Mouse (Mus musculus): Measurements from ENCODE around the gene Rdh16f1. TPM values are rescaled to one million over a fixed set of nuclear protein-coding genes. Genes with fewer than 3 reads are reported as not detected.

The Rdh16f1 gene
- total and polyA plus RNA-seq, 3 experiments = not detected

DNA sequence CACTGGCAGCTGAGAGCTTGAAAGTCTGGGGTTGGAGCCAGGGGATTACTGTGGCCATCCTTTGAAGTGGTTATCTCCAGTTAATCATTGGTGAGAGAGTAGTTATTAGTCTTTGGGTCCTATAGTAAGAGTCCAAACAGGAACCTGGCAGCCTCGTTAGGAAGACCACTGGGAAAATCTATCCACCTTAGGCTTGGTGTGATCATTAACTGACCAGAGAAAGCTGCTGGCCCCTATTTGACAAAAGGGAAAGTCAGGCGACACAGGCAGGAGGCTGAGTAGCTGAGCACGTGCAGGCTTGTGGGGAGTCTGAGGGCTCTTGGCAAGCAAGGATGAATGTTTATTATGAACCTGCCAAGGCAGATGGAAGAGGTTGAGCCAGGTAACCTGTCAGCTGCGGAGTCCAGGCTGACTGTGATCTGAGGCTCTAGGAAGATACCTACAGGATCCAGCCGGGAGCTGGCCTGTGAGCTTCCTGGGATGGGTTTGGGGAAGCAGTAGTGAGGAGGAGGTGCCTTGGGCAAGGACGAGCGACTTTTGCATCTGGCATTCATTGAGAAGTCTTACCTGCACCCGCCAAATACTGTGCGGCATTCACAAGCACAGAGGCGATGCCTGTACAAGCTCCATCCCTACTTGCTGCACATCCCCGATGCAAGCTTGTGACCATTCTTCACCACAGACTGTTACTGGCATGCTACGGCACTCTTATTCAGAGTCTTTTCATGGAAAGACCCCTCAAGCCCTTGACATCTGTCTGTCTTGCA lies 4.5 kb downstream of the Rdh16f1 start:
- no peaks in the 10 kb centered on the region for H3K36me3 ChIP-seq (replicated peaks in 1 of 2; ENCODE audit: control insufficient read depth in 1 of 2, insufficient read depth in 1 of 2, low read length in 1 of 2)
- in situ Hi-C loops (cut with MboI; ENCODE audit: low pct_ligation_motif_present, low pct_unique_long_range_greater_than_20kb, low sequenced_read_pairs) = loop anchor here (5.0 kb wide), 1 partner anchor 43 kb away; no protein-coding TSS in a partner anchor
- no peak overlapping the region for H3K27ac ChIP-seq (ENCODE audit: insufficient read depth, low read depth)
- H3K4me2 ChIP-seq (ENCODE audit: insufficient read depth, low read depth, poor library complexity, severe bottlenecking) = no peak overlapping the region
- H3K79me2 ChIP-seq (replicated peaks; ENCODE audit: control insufficient read depth, extremely low read depth, insufficient read depth, poor library complexity, severe bottlenecking) = no peaks in the 10 kb centered on the region
- H3K4me1 ChIP-seq (ENCODE audit: control insufficient read depth in 1 of 2, insufficient read depth in 2 of 2) = no peaks in the 10 kb centered on the region
- DNase-seq (ENCODE audit: extremely low read depth) = no peak
- H3K9ac ChIP-seq (ENCODE audit: insufficient read depth, low read depth) = no peak overlapping the region
- H3K27me3 ChIP-seq (replicated peaks) = peaks cover 40% of the 10 kb centered on the region
- no peaks in the 10 kb centered on the region for H3K9me3 ChIP-seq (replicated peaks; ENCODE audit: low read length)
- TF ChIP-seq UBTF (IDR thresholded peaks at IDR 0.05; ENCODE audit: low read depth, low read length) = no peak
- no peak for TF ChIP-seq E2F4 (IDR thresholded peaks at IDR 0.05; ENCODE audit: insufficient replicate concordance, low read depth, low read length)
- TF ChIP-seq SIN3A (IDR thresholded peaks at IDR 0.05; ENCODE audit: low read length) = no peak
- no peak for TF ChIP-seq USF1 (IDR thresholded peaks at IDR 0.05; ENCODE audit: low read depth, low read length)
- TF ChIP-seq CHD2 (IDR thresholded peaks at IDR 0.05; ENCODE audit: low read length) = no peak
- TF ChIP-seq BHLHE40 (IDR thresholded peaks at IDR 0.05; ENCODE audit: low read depth, low read length) = 0 out of 2 replicates have a peak, but pooled peaks have one; percentile 18
- no peak for TF ChIP-seq PAX5 (IDR thresholded peaks at IDR 0.05; ENCODE audit: low read length)
- dilution Hi-C loops (cut with MboI; ENCODE audit: extremely low pct_ligation_motif_present, extremely low pct_unique_long_range_greater_than_20kb, low sequenced_read_pairs) = no loop called here
- no peak overlapping the region for H3K4me3 ChIP-seq (replicated peaks in 1 of 3; ENCODE audit: low read depth in 2 of 3, low read length in 2 of 3, poor library complexity in 1 of 3)

DNA sequence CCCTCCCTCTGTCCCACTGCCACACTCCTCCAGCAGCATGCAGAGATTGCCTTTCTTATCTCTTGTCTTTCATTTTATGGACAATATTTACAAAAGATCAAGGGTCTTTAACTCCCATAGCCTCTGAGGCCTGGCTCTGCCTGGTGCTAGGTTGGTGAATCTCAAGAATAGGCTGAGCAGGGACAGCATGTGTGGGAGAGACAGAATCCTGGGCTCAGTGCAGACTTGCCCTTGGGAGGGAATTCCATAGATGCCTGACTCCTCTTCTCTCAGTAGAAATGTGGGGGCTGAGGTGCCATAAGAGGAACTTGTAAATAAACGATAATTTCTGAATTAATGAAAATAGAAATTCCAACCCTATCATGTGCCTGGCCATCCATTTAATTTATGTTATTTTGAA lies 7.0 kb downstream of the Rdh16f1 start:
- TF ChIP-seq NELFE (IDR thresholded peaks at IDR 0.05; ENCODE audit: low read depth, low read length) (no peak), RCOR1 (conservative IDR thresholded peaks at IDR 0.05; ENCODE audit: low read depth, low read length) (no peak), USF2 (conservative IDR thresholded peaks at IDR 0.05; ENCODE audit: low read depth, low read length) (no peak), MEF2A (IDR thresholded peaks at IDR 0.05; ENCODE audit: borderline replicate concordance, low read depth, low read length) (no peak), CTCF (conservative IDR thresholded peaks at IDR 0.05 in 1 of 2, IDR thresholded peaks at IDR 0.05 in 1 of 2; ENCODE audit: low read depth in 2 of 2, low read length in 2 of 2) (no peak), ZC3H11A (IDR thresholded peaks at IDR 0.05; ENCODE audit: low read depth, low read length) (no peak), USF1 (IDR thresholded peaks at IDR 0.05; ENCODE audit: low read depth, low read length) (no peak), IRF4 (IDR thresholded peaks at IDR 0.05; ENCODE audit: low read depth, low read length) (no peak), MYC (IDR thresholded peaks at IDR 0.05; ENCODE audit: low read depth, low read length) (no peak), EP300 (IDR thresholded peaks at IDR 0.05; ENCODE audit: low read length) (no peak), ZNF384 (IDR thresholded peaks at IDR 0.05; ENCODE audit: low read depth, low read length) (no peak), HCFC1 (IDR thresholded peaks at IDR 0.05; ENCODE audit: low read depth, low read length) (no peak), MXI1 (IDR thresholded peaks at IDR 0.05; ENCODE audit: low read depth, low read length) (no peak), CHD2 (IDR thresholded peaks at IDR 0.05; ENCODE audit: low read length) (no peak), E2F4 (IDR thresholded peaks at IDR 0.05; ENCODE audit: insufficient replicate concordance, low read depth, low read length) (no peak), GABPA (IDR thresholded peaks at IDR 0.05; ENCODE audit: insufficient replicate concordance, low read depth, low read length) (no peak), PAX5 (IDR thresholded peaks at IDR 0.05; ENCODE audit: low read length) (no peak)
- H3K9me3 ChIP-seq (replicated peaks; ENCODE audit: low read length) = no peaks in the 10 kb centered on the region
- H3K4me2 ChIP-seq (ENCODE audit: insufficient read depth, low read depth, poor library complexity, severe bottlenecking) = no peak overlapping the region
- H3K4me1 ChIP-seq (ENCODE audit: control insufficient read depth in 1 of 2, insufficient read depth in 2 of 2) = no peaks in the 10 kb centered on the region
- DNase-seq (ENCODE audit: extremely low read depth) = no peak
- no peak overlapping the region for H3K27ac ChIP-seq (ENCODE audit: insufficient read depth, low read depth)
- H3K36me3 ChIP-seq (replicated peaks in 1 of 2; ENCODE audit: control insufficient read depth in 1 of 2, insufficient read depth in 1 of 2, low read length in 1 of 2) = no peaks in the 10 kb centered on the region
- in situ Hi-C loops (cut with MboI; ENCODE audit: low pct_ligation_motif_present, low pct_unique_long_range_greater_than_20kb, low sequenced_read_pairs) = no loop called here
- no peaks in the 10 kb centered on the region for H3K79me2 ChIP-seq (replicated peaks; ENCODE audit: control insufficient read depth, extremely low read depth, insufficient read depth, poor library complexity, severe bottlenecking)
- no peak overlapping the region for H3K9ac ChIP-seq (ENCODE audit: insufficient read depth, low read depth)
- H3K27me3 ChIP-seq (replicated peaks) = peaks cover 36% of the 10 kb centered on the region
- no peak overlapping the region for H3K4me3 ChIP-seq (replicated peaks in 1 of 3; ENCODE audit: low read depth in 2 of 3, low read length in 2 of 3, poor library complexity in 1 of 3)
- dilution Hi-C loops (cut with MboI; ENCODE audit: extremely low pct_ligation_motif_present, extremely low pct_unique_long_range_greater_than_20kb, low sequenced_read_pairs) = no loop called here

All from CH12.LX (cell line).